Mouse (Mus musculus): Measurements from ENCODE around the gene Cmya5.

Gene Cmya5

DNA sequence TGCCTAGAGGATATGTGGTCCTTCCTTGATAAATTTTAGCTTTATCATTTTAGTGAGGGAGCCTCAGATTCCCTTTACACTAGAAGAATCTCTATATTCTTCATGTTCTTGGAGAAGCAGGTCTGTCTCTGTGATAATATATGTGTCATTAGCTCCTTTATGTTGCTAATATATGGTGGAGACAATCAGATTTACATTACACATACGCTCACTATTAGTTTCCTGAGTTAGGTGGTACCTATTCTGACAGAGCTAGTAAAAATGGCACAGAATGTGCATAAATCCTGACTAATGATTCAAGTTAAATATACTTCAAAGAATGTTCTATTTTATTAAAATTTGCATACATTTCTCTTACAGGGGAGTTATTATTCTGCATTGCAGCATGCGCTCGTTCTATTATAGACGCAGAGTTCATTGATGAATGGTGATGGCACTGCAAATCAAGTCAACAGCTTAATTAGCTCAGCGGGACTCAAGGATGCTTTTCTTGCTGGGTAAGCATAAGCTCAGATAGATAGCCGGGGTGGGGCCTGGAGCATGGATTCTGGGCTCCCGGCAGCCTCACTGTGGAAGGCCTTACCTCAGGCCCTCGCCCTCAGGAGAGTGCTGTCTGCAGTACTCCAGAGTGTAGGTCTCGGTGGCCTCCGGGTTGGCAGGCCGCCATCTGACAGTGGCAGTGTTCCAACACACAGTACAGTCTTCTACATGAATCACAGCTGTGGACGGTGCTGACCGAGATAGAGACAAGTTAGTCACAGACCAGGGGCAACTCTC, 81.5 kb downstream of the Cmya5 start:
- DNase-seq (ENCODE audit: low spot score), result no peak

DNA sequence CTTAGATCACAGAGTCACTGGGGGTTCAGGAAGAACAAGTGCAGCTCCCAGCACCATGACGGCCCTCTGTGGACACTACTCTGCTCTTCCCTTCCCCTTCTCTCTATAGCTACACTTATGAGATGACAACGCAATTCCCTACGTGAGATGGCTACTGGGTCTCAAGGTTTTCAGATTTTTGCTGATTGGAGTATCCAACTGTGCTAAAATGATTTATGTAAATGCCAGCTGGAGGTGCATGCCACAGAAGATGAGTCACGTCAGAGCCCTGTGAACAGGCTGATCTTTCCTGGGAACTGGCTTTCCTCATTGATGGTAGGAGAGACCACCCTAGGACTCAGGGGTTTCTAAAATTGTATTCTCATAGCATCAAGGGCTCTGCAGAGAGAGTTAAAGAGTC, 83.2 kb downstream of the Cmya5 start:
- no peak for DNase-seq (ENCODE audit: low spot score)

DNA sequence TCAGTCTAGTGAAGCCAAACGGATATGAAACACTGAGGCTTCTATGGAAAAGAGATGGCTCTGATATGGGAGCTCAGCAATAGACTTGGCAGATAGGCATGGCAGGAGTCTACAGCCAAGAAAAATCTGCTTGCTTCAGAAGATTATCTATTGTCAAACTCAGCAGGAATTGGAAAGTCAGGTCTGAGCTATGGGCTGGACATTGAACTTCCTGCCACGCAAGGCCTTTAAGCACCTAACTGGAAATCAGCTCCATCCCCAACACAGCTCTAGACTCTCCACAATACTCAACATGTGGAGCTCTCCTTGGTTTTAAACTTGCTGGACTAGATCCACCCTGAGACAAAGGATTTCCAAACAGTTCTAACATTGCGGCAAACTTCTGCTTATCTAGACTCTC, 84.1 kb downstream of the Cmya5 start:
- DNase-seq (ENCODE audit: low spot score), result no peak

DNA sequence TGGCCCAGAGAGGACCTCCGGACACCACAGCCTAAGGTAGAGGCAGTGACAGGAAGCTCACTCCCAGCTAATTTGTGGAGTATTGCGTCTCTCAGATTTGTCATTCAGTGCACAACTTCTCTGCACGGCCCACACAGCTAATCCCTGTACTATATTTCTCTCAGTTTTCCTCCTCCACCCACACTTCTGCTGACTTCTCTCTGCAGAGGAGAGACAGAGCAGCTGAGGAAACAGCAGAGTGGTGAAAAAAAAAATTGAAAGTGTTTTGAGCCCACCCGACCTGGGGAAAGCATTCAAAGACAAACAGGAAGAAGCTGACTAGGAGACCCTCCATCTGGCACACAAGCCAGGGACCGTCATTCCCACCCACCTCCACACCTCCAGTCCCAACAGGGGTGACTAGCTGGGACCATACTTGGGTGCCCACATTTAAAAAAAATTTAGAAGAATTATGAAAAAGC, 85.9 kb downstream of the Cmya5 start:
- DNase-seq (ENCODE audit: low spot score), result peak; percentile 66

DNA sequence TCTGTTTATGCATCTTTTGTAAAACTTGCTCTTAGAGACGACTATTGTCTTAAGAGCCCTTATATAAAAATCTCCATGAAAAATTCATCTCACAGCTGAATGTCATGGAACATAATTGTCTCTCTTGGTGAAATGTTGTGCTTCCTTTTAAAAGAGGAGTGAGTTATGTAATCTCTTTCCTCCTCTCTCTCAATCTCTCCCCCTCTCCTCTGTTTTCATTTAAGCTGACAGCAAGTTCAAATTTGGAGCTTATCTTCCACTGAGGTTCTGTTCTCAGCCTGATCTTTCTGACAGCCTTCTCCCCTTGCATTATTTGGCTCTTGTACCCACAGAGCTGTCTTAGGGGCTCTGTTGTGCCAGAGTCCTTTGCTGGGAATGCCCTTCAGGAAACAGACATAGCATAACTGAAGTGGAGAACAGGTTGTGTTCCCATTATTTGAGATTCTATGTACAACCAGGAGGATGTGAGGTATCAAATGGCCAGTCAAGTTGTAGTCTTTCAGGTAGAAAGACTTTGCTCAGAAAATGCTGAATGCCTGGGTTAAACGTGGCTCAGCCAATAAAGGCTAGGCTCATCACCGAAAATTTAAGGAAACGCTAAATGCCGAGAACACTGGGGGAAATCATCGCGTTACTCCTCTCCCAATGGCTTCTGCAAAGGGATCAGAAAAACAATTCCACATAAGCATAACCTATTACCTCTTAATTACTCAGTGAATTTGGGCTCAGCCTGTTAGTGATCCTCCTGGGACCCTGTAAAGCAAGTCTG, 86.8 kb downstream of the Cmya5 start:
- no peak for DNase-seq (ENCODE audit: low spot score)

DNA sequence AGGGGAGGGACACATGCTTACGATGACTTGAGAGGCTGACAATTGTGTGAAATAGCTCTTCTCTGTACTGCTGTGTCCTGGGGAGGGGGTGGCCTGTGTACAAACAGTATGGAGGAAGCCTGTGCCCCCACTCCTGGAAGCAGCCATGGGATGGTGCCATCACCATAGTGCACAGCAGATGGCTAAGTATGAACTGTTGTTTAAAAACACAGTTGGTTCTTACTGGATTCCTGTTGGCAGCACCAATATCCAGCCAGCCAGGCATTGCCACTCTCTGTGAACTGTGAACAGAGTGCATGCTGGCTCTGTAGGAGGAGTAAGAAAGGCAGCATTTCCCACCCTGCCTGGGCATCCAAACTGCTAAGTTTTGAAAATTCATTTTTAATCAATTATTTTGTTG, 88.4 kb downstream of the Cmya5 start:
- no peak for DNase-seq (ENCODE audit: low spot score)

DNA sequence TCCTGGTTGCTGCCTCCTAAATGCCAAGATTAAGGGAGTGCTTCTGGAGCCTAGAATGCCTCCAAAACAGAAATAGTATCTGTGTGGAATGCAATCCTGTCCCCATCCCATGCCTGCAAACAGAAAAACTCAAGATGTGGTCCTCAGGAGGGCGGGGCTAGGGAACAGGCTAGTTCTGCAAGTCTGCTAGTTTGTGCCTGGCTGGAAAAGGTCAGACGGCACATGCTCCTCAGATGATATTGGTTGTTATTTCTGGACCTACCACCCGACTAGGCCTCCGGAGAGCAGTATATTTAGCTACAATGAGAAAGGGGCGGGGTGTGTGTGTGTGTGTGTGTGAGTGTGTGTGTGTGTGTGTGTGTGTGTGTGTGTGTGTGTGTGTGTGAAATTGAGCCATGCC, 93.0 kb downstream of the Cmya5 start:
- DNase-seq (ENCODE audit: low spot score), result no peak

DNA sequence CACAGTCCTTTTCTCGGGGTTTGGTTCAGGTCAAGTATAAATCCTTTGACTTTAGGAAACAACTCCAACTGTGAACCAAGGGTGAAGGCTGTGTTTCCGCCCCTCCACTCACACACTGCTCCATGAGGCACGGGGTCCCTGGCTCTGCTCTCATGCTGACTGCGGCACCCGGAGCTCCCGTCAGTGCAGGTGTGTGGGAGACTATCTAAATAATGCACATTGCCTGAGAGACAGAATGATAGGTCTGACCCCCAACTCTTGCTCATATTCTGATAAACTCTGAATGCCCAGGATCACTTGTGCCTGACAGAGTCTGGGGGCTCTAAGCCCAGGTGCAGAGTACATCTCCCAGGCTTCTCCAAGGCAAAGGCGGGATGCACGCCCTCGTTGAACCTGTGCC, 103.5 kb downstream of the Cmya5 start:
- no peak for DNase-seq (ENCODE audit: low spot score)

DNA sequence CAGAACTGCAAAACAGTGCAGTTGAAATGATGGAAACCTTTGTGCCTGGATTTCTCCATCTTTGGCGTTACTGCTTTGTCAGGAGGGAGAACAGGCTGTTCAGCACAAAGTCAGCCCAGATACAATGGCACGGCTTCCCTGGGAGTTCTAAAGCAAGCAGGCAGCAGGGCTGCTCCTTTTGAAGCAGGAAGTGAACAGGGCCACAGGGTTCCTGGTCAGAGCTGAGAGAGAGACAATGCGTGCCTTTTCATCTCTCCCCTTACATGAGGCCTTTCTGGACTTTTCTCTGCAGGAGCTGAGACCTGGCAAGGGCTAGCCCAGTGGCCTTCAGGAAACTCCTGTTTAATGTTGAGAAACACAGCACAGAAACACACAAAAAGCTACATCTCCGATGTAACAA, 108.3 kb downstream of the Cmya5 start:
- DNase-seq (ENCODE audit: low spot score), result no peak

DNA sequence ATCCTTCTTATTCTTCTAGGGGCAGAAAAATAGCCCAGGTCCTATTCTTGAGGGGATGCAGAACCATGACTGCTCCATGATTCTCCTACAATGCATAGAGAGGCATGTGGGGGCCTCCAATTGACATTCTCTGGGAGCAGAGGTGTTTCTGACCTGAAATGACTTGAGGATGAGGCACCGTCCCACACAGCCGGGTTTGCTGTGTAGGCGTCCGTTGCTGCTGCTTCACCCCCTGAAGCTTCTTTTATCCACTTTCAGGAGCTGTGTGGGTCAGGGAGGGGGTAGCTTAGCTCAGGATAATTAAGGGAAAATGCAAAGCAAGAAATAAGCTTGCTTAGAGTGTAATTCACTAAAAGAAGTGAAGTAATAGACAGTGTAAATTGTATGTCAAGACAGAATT, 115.2 kb downstream of the Cmya5 start:
- peak; percentile 38 for DNase-seq (ENCODE audit: low spot score)

DNA sequence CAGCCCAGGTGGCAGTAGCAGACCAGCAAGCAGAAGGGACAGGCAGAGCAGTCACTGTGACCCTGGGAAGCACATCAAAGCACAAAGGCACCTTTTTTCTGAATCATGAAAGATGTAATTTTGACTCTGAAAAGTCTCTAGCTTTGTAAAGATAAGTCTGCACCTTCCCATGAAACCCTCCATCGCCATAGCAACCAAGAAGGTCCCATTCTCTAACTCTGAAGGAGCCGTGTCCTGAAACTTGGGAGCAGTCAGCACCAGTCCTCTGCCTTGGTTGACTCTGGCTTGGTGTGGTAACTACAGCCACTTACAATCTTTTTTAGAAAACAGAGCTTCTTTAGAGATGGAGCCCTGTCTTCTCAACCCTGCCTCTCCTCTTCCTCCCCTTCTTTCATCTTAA, 119.7 kb downstream of the Cmya5 start:
- no peak for DNase-seq (ENCODE audit: low spot score)

DNA sequence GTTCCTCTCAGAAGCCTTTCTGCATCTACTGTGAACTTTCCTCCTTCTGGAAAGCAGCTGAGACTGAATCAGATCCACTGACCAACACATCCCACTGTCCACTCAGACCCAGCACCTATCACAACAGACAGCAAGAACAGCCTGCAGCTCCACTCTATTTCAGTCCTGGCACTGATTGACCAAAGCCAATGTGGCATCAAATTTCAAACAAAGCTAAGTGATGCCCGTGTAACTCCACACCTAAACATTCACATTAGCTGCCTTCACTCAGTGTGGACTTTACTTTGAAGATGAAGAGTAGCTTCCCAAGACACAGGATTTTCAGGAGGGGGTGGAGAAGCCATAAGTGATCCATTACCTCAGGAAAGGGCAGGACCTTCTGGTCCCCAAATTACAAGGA, 122.4 kb downstream of the Cmya5 start:
- DNase-seq (ENCODE audit: low spot score), result no peak

DNA sequence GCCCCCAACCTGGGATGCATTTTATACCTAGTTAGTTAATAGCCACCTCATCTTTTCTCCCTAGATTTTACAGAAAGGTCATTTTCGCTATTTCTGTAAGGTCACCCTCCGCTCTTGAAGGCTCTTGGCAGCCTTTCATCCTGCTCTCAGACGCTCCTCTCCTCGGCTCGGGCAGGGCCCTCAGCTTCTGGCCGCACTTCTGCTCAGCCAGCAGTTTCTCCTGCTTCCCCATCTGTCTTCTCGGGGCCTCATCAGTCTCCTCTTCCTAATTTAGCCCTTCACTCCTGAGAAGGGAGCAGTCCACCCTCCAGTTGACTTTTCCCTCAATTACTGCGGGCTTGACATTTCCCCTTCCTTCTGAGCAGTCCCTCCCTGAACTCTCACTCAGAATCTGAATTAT, 131.6 kb downstream of the Cmya5 start:
- DNase-seq (ENCODE audit: low spot score), result no peak

DNA sequence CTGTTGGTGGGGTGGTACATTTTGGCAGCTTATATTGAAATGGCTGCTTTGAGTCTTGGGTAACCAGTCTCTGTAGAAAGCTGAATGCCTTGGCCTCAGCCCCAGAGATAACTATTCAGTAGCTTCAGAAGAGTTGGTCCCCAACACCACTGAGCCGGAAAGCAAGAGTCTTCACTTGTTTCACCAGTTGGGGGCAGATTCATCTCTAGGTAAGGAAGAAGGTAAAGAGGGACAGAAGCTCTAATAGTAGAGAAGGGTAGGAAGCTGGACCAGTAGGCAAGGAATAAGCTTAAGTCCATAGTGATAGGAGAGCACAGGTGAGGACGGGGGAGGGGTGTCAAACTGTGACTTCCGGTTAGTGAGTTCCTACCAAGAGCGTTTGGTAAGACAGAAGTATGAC, 133.2 kb downstream of the Cmya5 start:
- DNase-seq (ENCODE audit: low spot score), result no peak

DNA sequence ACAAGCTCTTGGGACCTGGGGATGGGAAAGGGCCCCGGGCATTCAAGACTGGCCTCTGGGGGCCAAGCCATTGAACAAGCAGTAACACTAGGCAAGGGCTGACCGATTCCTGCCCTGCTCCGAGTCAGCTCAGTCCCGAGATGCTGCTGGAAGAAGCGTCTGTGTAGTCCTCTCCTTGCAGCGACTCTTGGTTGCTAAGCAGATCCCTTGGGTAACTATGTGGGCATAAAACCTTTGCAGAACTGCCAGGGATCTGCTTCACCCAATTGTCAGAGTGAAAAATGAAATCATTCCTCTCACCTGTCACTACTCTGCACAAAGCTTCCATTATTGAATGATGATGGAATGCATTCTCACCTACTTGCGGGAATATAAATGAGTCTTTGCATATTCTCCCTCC, 134.0 kb downstream of the Cmya5 start:
- peak; percentile 61 for DNase-seq (ENCODE audit: low spot score)

DNA sequence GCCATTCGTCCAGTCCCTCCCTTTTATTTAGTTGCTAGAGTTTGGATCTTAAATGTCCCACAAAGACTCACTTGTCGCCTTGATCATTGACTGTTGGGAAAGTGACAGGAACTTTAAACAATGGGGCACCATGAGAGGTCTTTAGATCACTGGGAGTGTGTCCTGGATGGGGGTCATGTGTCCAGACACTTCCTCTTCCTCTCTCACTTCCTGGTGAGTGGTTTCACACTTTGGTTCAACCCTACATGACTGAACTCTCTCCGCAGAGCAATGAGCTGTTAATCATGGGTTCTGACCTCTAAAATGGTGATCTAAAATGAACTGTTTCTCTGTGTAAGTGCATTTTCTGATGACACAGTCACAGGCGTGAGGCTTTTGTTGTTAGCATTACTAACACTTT, 137.4 kb downstream of the Cmya5 start:
- DNase-seq (ENCODE audit: low spot score), result no peak

DNA sequence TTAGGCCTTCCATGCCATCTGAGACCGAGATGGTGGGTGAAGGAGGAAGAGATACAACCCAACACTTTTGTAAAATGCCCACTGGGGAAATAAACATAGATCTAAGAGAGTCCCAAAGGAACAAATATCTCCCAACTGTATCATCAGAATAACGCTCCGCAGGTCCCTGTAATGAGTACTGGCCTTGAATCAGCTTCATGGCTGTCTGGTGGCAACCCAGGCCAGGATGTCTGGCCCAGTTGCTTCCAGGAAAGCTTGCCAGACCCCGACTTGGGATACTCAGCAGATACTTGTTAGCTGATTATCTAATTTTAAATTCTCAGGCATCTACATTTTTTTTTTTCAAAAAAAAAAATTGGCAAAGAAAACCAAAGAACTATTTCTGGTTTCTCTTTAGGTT, 138.2 kb downstream of the Cmya5 start:
- DNase-seq (ENCODE audit: low spot score), result no peak

DNA sequence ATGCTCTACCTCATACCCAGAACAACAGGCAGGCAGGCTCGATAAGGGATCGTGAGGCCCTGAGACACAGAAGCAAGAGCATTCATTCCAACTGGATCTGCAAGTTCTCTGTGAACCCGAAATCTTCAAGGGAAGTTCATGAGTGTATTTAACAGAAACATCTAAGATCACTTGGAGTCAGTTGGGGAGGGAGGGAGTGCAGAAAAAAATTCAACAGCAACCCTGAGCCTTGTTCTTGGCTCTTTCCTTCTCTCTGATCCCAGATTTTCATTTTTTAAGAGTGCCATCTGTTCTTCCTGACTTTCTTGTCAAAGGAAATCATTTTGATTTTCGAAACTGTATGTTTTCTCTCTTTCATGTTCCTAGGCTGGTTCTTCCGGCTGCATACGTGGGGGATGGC, 140.5 kb downstream of the Cmya5 start:
- DNase-seq (ENCODE audit: low spot score), result no peak

DNA sequence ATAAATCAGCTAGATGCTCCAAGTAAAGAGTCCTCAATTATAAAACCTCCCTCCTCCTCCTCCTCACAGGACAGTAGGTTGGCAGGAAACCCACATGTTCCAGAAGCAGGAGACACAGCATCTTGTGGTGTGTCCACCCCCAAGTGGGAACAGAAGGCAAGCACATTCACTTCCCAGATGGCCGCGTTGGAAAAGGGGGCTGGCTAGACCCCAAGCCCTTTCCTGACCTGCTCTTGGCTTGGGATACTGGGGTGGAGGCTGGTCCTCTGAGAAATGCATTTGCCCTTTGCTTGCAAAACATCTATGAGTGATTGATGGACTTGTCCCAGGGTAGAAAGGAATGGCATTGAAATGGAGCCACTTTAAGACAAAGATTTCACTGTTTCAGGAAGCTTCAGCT, 142.1 kb downstream of the Cmya5 start:
- DNase-seq (ENCODE audit: low spot score), result no peak

DNA sequence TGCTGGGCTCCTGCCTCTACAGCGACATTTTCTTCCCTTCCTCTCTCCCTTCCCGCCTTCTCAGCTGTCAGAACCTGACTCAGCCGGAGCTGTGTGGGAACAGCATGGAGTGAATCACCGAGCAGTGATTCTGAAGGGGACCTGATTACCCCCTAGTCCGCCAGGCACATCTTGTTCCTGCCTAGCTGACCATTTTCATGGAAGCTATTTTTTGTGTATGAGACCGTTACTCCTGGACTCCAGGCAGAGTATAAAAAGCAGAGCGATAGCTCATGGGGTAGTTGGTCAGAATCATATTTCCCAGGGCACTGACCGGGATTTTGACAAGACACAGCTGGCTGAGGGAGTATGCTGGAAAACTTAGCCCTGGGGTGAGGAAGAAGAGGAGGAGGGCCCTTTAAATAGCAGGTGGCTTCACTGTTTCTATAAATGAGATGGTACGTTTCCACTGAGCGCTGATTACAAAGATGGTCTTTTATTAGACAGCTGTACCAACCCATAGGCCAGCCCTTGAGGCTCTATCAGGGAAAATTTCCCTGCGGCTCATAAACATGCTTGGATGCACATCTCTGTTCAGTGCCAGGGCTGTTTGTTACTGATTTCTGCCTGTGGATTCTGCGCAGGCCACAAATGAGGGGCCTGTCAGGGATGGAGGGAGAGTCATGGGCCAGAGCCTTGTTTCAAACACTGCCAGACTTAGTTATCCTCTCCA, 143.7 kb downstream of the Cmya5 start:
- DNase-seq (ENCODE audit: low spot score), result peak; percentile 47

DNA sequence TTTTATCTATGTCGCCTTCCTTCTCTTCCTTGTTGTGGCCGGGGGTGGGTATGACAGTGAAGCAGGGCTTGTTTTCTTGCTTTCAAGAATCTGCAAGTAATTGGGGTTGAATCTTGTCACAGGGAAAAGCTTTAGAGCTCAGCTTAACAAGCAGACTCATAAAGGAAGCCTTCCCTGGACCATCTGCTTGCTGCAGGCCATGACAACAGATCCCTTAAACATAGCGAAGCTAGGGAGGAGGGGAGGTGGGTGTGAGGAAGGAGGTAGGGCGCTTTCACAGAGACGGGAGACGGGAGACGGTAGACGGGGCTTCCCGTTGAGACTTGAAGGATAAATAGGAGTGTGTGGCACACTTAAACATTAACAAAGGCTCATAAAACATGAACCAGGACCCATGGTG, 144.7 kb downstream of the Cmya5 start:
- peak; percentile 63 for DNase-seq (ENCODE audit: low spot score)

DNA sequence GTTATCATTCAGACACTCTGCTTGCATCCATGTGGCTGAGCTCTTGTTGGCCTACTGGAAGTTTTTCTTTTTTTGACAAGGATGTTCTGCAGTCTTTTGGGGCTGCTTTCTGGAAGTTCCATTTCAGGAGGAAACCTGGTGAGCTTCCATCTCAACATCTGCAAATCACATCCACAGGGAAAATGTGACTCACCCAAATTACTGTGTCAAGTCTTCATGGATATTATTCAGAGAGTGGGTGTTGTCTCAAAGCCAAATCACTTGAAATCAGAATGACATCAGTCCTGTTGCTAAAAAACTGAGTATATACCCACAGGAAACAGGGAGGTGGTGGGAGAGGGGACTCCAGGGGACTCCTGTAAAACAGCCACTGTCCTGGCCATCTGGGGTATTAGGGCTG, 149.8 kb downstream of the Cmya5 start:
- DNase-seq (ENCODE audit: low spot score), result no peak

DNA sequence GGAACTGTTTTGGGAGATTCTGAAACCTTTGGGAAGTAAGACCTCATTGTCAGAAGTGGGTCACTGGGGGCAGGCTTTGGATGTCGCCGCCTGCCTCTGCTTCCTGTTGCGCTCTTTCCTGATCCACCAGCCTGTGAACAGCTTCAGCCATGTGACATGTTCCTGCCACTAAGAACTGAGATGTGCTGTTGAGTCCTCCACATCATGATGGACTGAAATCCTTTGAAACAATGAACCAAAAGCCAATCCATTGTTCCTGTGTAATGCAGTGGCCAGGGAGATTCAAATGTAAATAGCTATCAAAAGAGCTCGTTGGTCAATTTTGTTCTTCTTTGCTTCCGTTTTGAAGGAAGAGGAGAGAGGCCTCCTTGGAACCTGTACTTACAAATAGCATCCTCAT, 151.7 kb downstream of the Cmya5 start:
- DNase-seq (ENCODE audit: low spot score), result no peak
